Mouse (Mus musculus) liver, adult 2 months (tissue): ENCODE data around the gene Pdlim5.

Experiments used
- CTCF ChIP-seq: fragments of 200-500 bp; IDR thresholded peaks from 2 replicates; pipeline ENCODE4 v1.5.1; 2011; ENCODE audit warnings: low read depth, low read length, control low read depth
- POLR2A ChIP-seq: fragments of 200-500 bp; IDR thresholded peaks from 2 replicates; pipeline ENCODE4 v1.6.1; 2011; ENCODE audit warnings: low read length, control low read depth; ENCODE audit not compliant: insufficient read depth; ENCODE audit errors: extremely low read depth

DNA sequence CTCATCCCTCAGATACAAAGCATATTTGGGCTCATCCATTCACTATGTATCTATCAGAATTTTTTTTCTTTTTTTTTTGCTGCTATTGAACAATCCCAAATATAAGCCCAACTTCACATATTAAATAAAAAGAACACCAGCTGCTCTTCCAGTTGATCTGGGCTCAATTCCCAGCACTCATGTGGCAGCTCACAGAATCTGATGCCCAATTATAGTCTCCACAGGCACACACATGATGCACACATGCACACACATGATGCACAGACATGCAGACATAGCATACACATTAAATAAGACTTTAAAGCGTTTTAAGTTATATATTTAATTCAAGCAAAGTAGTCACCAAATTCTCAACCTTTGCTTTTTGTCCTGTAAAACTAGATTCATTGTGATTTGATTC lies 62.0 kb downstream of the Pdlim5 start:
- TF ChIP-seq POLR2A (no peak), CTCF (no peak)
